Mouse (Mus musculus) heart, embryonic 11.5 days (tissue): ENCODE data around the gene Defb45. TPM values are rescaled to one million over a fixed set of nuclear protein-coding genes. Genes with fewer than 3 reads are reported as not detected.

Experiments
- ATAC-seq: fragments of 200-750 bp; cut with Nextera tagmentation; replicated peaks from 2 replicates; pipeline ENCODE4 v1.8.0; 2017; ENCODE audit warnings: moderate library complexity; ENCODE audit not compliant: insufficient number of reproducible peaks, low FRiP score, low TSS enrichment
- H3K27ac ChIP-seq: fragments of 300-500 bp; sonication (generic); 2 replicates; pipeline ENCODE4 v1.5.1; 2014; ENCODE audit warnings: mild to moderate bottlenecking, low read depth, low read length
- H3K27me3 ChIP-seq: fragments of 300-500 bp; sonication (generic); 2 replicates; pipeline ENCODE4 v1.6.1; 2014; ENCODE audit warnings: mild to moderate bottlenecking, low read length, mixed read lengths; ENCODE audit not compliant: control insufficient read depth, insufficient read depth
- H3K36me3 ChIP-seq: fragments of 300-500 bp; sonication (generic); 2 replicates; pipeline ENCODE4 v1.6.1; 2014; ENCODE audit warnings: mild to moderate bottlenecking, low read length, moderate library complexity, mixed read lengths; ENCODE audit not compliant: control insufficient read depth, insufficient read depth
- H3K4me1 ChIP-seq: fragments of 300-500 bp; sonication (generic); 2 replicates; pipeline ENCODE4 v1.6.1; 2014; ENCODE audit warnings: low read length; ENCODE audit not compliant: control insufficient read depth, insufficient read depth
- H3K4me2 ChIP-seq: fragments of 300-500 bp; sonication (generic); 2 replicates; pipeline ENCODE4 v1.6.1; 2014; ENCODE audit warnings: mild to moderate bottlenecking, moderate library complexity
- H3K4me3 ChIP-seq: fragments of 300-500 bp; sonication (generic); 2 replicates; pipeline ENCODE4 v1.5.1; 2014; ENCODE audit warnings: low read depth, low read length
- H3K9ac ChIP-seq: fragments of 300-500 bp; sonication (generic); 2 replicates; pipeline ENCODE4 v1.6.1; 2014; ENCODE audit warnings: mild to moderate bottlenecking, low read depth, low read length, moderate library complexity
- H3K9me3 ChIP-seq: fragments of 300-500 bp; sonication (generic); replicated peaks from 2 replicates; pipeline ENCODE4 v1.6.1; 2016; ENCODE audit warnings: low read length; ENCODE audit not compliant: control insufficient read depth
- WGBS: fragments of 180-500 bp; shearing (Covaris S2); extraction: QIAGEN DNeasy Blood & Tissue Kit; methylation state at CpG from one replicate; pipeline ENCODE4 v1.1.7; 2014; ENCODE audit not compliant: insufficient replicate concordance; 5-methylcytosine and 5-hydroxymethylcytosine counted together
- polyA plus RNA-seq: library from polyadenylated mRNA; unstranded; fragments of >200 nt; fragmentation: Nextera tagmentation; extraction: Ambion mirVana; gene quantifications from 2 replicates; pipeline ENCODE4 v1.2.1, GENCODE M21; 2014

Defb45 gene
- polyA plus RNA-seq, 1 experiment from 2014 or later: not detected

DNA sequence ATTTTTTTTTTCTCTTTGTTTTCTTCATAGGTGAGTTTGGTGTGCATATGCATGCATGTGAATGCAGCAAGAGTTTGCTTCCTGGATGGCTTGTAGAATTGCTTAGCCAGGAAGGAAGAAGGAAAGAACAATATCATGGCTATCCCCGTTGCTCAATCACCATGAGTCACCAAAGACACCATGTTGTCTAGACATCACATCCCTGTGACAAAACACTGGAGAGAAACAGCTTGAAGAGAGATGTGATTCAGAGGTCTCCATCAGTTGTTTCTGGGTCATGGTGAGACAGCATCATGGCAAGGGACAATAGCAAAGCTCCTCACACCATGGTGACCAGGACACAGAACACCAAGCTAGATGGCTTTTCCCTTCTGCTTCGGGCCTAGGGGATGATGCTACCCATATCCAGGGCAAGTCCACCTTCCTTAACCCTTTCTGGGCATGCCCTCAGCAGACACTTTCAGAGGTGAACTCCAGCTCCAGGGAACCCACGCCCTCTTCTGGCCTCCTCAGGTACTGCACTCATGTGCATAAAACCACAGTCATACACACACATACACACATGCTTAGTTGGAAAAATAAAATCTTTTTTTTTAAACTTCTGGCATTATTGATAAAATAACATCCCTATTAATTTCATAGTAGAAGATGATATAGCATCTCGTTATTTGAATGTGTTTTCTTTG lies 2.2 kb upstream of the Defb45 start:
- Histone ChIP-seq H3K9me3 (no peaks in the 10 kb centered on the region), H3K4me1 (no peaks in the 10 kb centered on the region), H3K9ac (no peak overlapping the region), H3K36me3 (no peaks in the 10 kb centered on the region), H3K4me2 (no peak overlapping the region), H3K4me3 (no peak overlapping the region), H3K27ac (no peak overlapping the region), H3K27me3 (no peaks in the 10 kb centered on the region)
- 61% methylated on average over 4 of the region's 4 CpGs for WGBS
- no peak for ATAC-seq

DNA sequence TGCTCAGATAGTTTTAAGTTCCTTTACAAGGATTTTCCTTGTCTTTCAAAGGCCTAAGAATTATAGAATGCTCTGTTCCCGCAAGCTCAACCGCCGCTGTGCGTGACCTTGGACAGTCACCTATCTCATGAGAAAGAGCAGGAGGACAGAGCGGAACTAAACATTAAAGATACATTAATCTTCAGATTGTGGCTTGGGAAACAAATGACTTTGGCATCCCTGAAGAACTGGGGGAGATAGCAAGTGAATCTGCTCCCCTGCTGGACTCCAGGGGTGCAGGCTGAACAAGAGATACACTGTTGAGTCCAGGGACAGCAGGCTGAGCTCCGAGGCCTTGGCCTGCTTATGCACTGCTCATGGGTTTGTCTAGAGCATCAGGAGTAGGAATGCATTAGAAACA lies 877 bp upstream of the Defb45 start:
- no peak overlapping the region for H3K4me3 ChIP-seq
- no peaks in the 10 kb centered on the region for H3K9me3 ChIP-seq
- H3K27me3 ChIP-seq: no peaks in the 10 kb centered on the region
- H3K4me1 ChIP-seq: no peaks in the 10 kb centered on the region
- H3K27ac ChIP-seq: no peak overlapping the region
- 79% methylated on average over 6 of the region's 6 CpGs for WGBS
- no peak overlapping the region for H3K9ac ChIP-seq
- H3K4me2 ChIP-seq: no peak overlapping the region
- H3K36me3 ChIP-seq: no peaks in the 10 kb centered on the region
- no peak for ATAC-seq

DNA sequence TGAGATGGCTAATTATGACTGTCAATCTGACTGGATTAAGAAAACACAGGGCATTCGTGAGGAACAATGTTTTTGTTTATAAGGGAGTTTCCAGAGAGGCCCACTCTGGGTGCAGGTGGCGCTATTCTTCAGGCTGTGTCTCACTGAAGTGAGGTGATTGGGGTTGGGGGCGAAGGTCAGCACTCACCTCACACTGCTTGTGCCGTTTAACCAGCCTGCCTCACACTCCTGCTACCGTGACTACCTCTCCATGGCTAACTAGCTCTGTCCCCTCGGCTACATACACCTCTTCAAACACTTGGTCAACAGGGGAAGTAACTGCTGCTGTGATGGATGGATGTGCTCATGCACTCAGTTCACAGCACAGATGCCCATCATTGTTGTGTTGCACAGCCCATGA lies 10.2 kb downstream of the Defb45 start:
- Histone ChIP-seq H3K9ac (no peak overlapping the region), H3K36me3 (no peaks in the 10 kb centered on the region), H3K27me3 (no peaks in the 10 kb centered on the region), H3K4me2 (no peak overlapping the region), H3K4me3 (no peak overlapping the region), H3K9me3 (no peaks in the 10 kb centered on the region), H3K27ac (no peak overlapping the region), H3K4me1 (no peaks in the 10 kb centered on the region)
- 51% methylated on average over 6 of the region's 6 CpGs for WGBS
- no peak for ATAC-seq

DNA sequence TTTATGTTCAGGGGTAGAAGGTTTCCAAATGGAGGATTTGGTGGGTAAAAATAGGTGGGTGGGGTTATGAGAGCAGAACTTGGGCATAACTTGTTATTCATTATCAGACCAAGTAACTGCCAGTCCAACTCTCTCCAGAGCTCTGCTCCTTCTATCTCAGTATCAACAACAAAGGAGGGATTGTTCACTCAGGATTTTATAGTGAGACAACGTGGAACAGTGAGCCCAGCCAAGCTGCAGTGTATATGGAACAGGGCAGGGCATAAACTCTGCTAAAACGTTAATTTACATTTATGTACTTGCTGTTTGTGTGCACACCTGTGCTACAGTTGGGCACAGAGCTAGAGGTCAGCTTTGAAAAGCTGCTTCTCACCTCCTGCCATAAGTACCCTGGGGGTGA lies 10.7 kb downstream of the Defb45 start:
- H3K27ac ChIP-seq: no peak overlapping the region
- no peaks in the 10 kb centered on the region for H3K4me1 ChIP-seq
- no peak for ATAC-seq
- no peaks in the 10 kb centered on the region for H3K9me3 ChIP-seq
- H3K36me3 ChIP-seq: no peaks in the 10 kb centered on the region
- H3K4me2 ChIP-seq: no peak overlapping the region
- H3K9ac ChIP-seq: no peak overlapping the region
- H3K4me3 ChIP-seq: no peak overlapping the region
- 49% methylated on average over 2 of the region's 2 CpGs for WGBS
- no peaks in the 10 kb centered on the region for H3K27me3 ChIP-seq

DNA sequence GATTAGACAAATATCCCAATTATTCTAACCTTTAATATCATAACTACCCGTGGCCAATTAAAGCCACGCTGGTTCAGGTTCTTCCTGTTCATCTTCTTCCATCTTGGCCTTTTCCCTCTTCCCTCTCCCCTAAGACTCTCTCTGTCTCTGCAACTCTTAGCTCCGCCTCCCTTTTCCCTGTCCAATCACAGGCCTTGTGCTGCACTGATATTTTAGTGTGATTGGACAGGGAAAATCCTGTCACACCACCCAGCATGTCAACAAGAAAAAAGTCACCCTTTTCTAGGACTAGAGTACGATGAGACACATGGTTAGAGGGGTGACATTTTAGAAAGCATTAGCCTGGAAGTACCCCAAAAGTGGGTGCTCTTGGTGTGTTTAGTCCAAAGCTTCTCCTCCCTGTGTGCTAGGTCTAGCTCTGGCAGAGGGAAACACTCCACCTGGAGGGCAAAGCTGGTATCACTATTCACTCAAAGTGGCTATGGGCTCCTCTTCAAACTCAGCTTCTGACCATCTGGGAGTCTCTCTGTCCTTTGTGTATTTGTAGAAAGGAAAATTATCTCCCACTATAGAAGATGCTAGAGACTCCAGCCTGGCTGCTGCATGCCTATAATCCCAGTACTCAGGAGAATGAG lies 12.2 kb downstream of the Defb45 start:
- H3K4me1 ChIP-seq: no peaks in the 10 kb centered on the region
- no peak overlapping the region for H3K4me3 ChIP-seq
- no peak overlapping the region for H3K9ac ChIP-seq
- WGBS: 66% methylated on average over 4 of the region's 4 CpGs
- H3K9me3 ChIP-seq: no peaks in the 10 kb centered on the region
- no peaks in the 10 kb centered on the region for H3K27me3 ChIP-seq
- H3K36me3 ChIP-seq: no peaks in the 10 kb centered on the region
- no peak overlapping the region for H3K27ac ChIP-seq
- no peak for ATAC-seq
- no peak overlapping the region for H3K4me2 ChIP-seq

DNA sequence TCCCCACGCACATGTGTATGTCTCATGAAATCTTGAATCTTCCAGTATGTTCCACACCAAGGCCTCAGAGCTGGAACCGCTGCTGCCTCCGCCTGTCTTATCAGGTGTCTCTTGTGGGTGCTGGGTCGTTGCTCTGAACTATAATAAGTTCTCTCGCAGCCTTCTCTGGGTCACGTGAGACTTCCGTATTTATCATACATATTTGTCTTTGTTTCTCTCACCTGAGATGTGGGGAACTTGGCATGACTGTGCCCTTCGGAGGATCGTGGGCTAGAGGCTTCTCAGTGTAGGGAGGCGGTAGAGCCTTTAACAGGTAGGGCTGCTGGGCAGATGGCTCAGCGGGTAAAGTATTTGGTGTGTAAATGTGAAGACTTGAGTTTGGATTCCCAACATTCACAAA lies 18.6 kb downstream of the Defb45 start:
- H3K27ac ChIP-seq: no peak overlapping the region

DNA sequence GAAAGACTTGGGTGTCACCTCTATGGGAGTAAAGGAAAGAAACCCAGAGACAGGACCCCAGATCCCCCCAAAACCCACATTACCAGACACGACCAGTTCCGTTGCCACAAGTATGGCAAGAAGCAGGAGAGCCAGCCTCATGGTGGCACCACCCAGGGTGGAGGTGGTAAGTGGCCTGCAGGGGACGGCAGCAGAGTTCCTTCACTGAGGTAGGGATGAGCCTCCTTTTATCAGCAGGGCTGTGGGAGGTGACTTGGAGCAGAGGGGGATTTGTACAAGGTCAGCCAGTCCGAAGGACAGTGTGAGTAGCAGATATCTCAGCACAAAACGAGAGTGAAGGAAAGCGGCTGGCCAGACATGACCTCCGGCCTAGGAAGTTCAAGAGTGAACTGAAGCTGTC lies 19.1 kb downstream of the Defb45 start, which contains the start of gene Defb19:
Gene Defb19, minus strand, starts transcription at position 206 of the 400 bp plus-strand sequence.
- H3K4me2 ChIP-seq: no peak within 1 kb of the TSS
- WGBS: 49% methylated on average over 7 of the region's 7 CpGs
- H3K9me3 ChIP-seq: no peaks in the 10 kb centered on the region
- H3K9ac ChIP-seq: no peak within 1 kb of the TSS
- no peaks in the 10 kb centered on the region for H3K27me3 ChIP-seq
- H3K4me3 ChIP-seq: no peak within 1 kb of the TSS
- no peaks in the 10 kb centered on the region for H3K36me3 ChIP-seq
- ATAC-seq: no peak
- H3K4me1 ChIP-seq: peaks cover 6% of the 10 kb centered on the region
- no peak within 1 kb of the TSS for H3K27ac ChIP-seq

More for the DNA sequence above, 18.6 kb downstream of the Defb45 start:
- Histone ChIP-seq H3K36me3 (no peaks in the 10 kb centered on the region), H3K27me3 (no peaks in the 10 kb centered on the region), H3K9me3 (no peaks in the 10 kb centered on the region), H3K4me2 (no peak overlapping the region), H3K4me3 (no peak overlapping the region), H3K9ac (no peak overlapping the region), H3K4me1 (peaks cover 6% of the 10 kb centered on the region)
- ATAC-seq: no peak
- 63% methylated on average over 11 of the region's 11 CpGs for WGBS

DNA sequence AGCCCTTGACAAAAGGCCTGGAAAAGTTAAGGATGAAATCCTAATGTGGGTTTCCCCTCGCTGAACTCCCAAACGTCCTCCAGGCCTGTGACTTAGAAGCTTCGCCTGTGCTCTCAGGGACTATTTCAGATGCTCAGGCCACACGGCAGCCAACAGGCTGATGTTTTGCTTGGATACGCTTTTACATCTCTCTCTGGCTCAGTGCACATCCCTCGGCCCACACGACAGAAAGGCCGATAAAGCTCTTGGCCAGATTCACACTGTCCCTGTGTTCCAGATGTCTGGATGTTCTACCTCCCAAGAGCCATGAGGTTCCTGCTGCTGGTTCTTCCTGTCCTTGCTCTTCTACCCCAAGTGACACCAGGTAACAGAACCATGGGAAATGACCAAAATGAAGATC lies 25.7 kb downstream of the Defb45 start:
- ATAC-seq: no peak
- H3K9me3 ChIP-seq: no peaks in the 10 kb centered on the region
- no peak overlapping the region for H3K9ac ChIP-seq
- H3K36me3 ChIP-seq: no peaks in the 10 kb centered on the region
- no peak overlapping the region for H3K4me2 ChIP-seq
- H3K4me1 ChIP-seq: no peaks in the 10 kb centered on the region
- H3K4me3 ChIP-seq: no peak overlapping the region
- H3K27ac ChIP-seq: no peak overlapping the region
- no peaks in the 10 kb centered on the region for H3K27me3 ChIP-seq
- WGBS: 84% methylated on average over 8 of the region's 8 CpGs
